8 mouse cellular contexts compared by ENCODE assay signal in the genomic region with DNA sequence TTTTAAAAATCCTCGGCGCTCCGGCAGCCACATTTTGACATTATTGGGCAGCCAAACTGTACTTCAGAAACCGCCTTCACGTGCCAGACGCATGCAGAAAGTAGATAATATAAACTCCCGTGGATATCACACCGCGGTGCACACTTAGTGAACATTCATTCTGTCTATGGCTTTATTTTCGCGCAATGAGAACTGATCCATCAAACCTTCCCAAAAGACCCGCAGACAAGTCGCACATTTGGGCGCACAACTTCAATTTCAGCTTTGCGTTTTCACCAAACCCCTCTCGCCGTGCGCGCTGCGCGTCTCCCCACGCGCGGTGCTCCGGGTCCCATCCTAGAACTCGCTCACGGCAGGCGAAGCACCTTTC. TPM values are rescaled to one million over a fixed set of nuclear protein-coding genes. Genes with fewer than 3 reads are reported as not detected.
A peak's percentile ranks its signal among the peaks of the same experiment; 100 is the strongest.
DNase-seq lines count a peak whose midpoint lies in the region; ATAC-seq and TF ChIP-seq lines count a peak whose summit lies in the region.

No protein-coding gene starts in this region.

- peak in 1 of 2 experiments; percentile 38 for DNase-seq in layer of hippocampus, adult 2 months (ENCODE audit: low spot score in 2 of 2)
- DNase-seq in layer of hippocampus, adult 8-10 months (ENCODE audit: low spot score in 2 of 2): no peak
- peak; percentile 19 for DNase-seq in c-Kit-positive CD71-positive TER-119-negative erythroid progenitor cells, embryonic 14.5 days (ENCODE audit: low read depth)
- no peak for DNase-seq in hindbrain, embryonic 10.5 days (ENCODE audit: low spot score)
- no peak for DNase-seq in layer of hippocampus, adult 11-12 months (ENCODE audit: low spot score)
- DNase-seq in thymus, adult 18-20 months: no peak

- under 1% methylated on average over 28 of the region's 28 CpGs for WGBS in hindbrain, embryonic 10.5 days
- 3% methylated on average over 28 of the region's 28 CpGs for WGBS in macrophage (ENCODE audit: missing documents)

- H3K79me2 ChIP-seq in macrophage (ENCODE audit: inconsistent target): peaks cover 32% of the 10 kb centered on the region

- peaks cover 8% of the 10 kb centered on the region for H3K36me3 ChIP-seq in hindbrain, embryonic 10.5 days
- no peaks in the 10 kb centered on the region for H3K36me3 ChIP-seq in macrophage (ENCODE audit: inconsistent target)

- peak overlapping the region; percentile 100 for H3K27ac ChIP-seq in layer of hippocampus, adult 2 months
- H3K27ac ChIP-seq in hindbrain, embryonic 10.5 days: peak overlapping the region; percentile 100
- H3K27ac ChIP-seq in macrophage: peak overlapping the region; percentile 34

- peaks cover 32% of the 10 kb centered on the region for H3K4me1 ChIP-seq in hindbrain, embryonic 10.5 days (replicated peaks)

- no peak for ATAC-seq in erythroid progenitor cell, adult 5-6 weeks (replicated peaks; ENCODE audit: low FRiP score, poor library complexity, severe bottlenecking)

- H3K9me3 ChIP-seq in hindbrain, embryonic 10.5 days: no peaks in the 10 kb centered on the region

- H3K27me3 ChIP-seq in hindbrain, embryonic 10.5 days (ENCODE audit: insufficient read depth, poor library complexity, severe bottlenecking): no peaks in the 10 kb centered on the region

- no peak for TF ChIP-seq CTCF in layer of hippocampus, adult 2 months (conservative IDR thresholded peaks at IDR 0.05)

- peak overlapping the region; percentile 77 for H3K4me3 ChIP-seq in layer of hippocampus, adult 2 months
- peak overlapping the region; percentile 90 for H3K4me3 ChIP-seq in hindbrain, embryonic 10.5 days
- peak overlapping the region; percentile 39 for H3K4me3 ChIP-seq in macrophage (ENCODE audit: inconsistent target)

RNA-seq across cellular contexts. Expression of a gene that starts 0.9 kb away (rescaled TPM):
- 100 to 1,000 TPM; 154 to 161 TPM for total RNA-seq in layer of hippocampus, adult 2 months (2021)
- 100 to 1,000 TPM; 130 to 150 (median 140) TPM for total RNA-seq in layer of hippocampus, adult 8-10 months (2022)
- 19.7 and 26.5 TPM in 2 replicates for polyA plus RNA-seq in hindbrain, embryonic 10.5 days (2016; fragmentation: Nextera tagmentation; extraction: Ambion mirVana)
- total RNA-seq in macrophage (2018; cell fraction: chromatin; rRNA removed): 10 to 100 TPM; 18.2 to 84.1 (median 54.2) TPM
- 10 to 100 TPM; 39.9 to 76.1 (median 57.6) TPM for total RNA-seq in macrophage (2018; cell fraction: cytosol; rRNA removed)
- total RNA-seq in macrophage (2018; cell fraction: nucleus; rRNA removed): 100 to 1,000 TPM in 2 of 26 experiments, 10 to 100 TPM in 24; 22.8 to 116 (median 64.2) TPM
- 17.8 to 28.7 TPM (median 19.1 TPM) in 3 replicates for polyA plus RNA-seq in macrophage (2018)
- 38.9 and 53.7 TPM in 2 replicates for total RNA-seq in erythroid progenitor cell, adult 5-6 weeks (2015; ENCODE audit: low replicate concordance)
- total RNA-seq in erythroid progenitor cell, adult 5-6 weeks (2017; ENCODE audit: low replicate concordance): 11.9 and 13.3 TPM in 2 replicates

Comparison
In these comparisons a context has a peak if more than half of its experiments do, and no peak if none do; other contexts are left out.
1. H3K27ac ChIP-seq: peak in every context shown above with its lines; median percentile 100 in layer of hippocampus, adult 2 months; 100 in hindbrain, embryonic 10.5 days; 34 in macrophage.
2. H3K4me3 ChIP-seq: peak in every context shown above with its lines; median percentile 90 in hindbrain, embryonic 10.5 days; 77 in layer of hippocampus, adult 2 months; 39 in macrophage.